Mouse (Mus musculus) gastrocnemius, adult 2 months (tissue): ENCODE results near the gene Rab33b. TPM values are rescaled to one million over a fixed set of nuclear protein-coding genes. Genes with fewer than 3 reads are reported as not detected.

ENCODE experiments used
- DNase-seq: peaks from one replicate; pipeline ENCODE4 v3.0.0; 2022
- H3K27ac ChIP-seq: fragments of 200-600 bp; 2 replicates; pipeline ENCODE4 v1.8.1; 2022; ENCODE audit warnings: mild to moderate bottlenecking
- H3K4me3 ChIP-seq: fragments of 200-600 bp; 2 replicates; pipeline ENCODE4 v1.8.1; 2022; ENCODE audit warnings: mild to moderate bottlenecking, moderate library complexity
- CTCF ChIP-seq: fragments of 200-600 bp; IDR thresholded peaks from 2 replicates; pipeline ENCODE4 v1.8.1; 2022; ENCODE audit warnings: antibody characterized with exemption, mild to moderate bottlenecking, moderate library complexity
- intact Hi-C: fragments of 180-260 bp; cut with DNase I; formaldehyde crosslinking; loops from one replicate; pipeline ENCODE4 v1.15.1; 2025
- total RNA-seq, 2 experiments: library from RNA; stranded (reverse); gene quantifications; 2 replicates each; pipeline ENCODE4 v1.2.3; 2021

The Rab33b gene
- total RNA-seq, 2 experiments from 2014 or later: 8.1 to 8.7 TPM

DNA sequence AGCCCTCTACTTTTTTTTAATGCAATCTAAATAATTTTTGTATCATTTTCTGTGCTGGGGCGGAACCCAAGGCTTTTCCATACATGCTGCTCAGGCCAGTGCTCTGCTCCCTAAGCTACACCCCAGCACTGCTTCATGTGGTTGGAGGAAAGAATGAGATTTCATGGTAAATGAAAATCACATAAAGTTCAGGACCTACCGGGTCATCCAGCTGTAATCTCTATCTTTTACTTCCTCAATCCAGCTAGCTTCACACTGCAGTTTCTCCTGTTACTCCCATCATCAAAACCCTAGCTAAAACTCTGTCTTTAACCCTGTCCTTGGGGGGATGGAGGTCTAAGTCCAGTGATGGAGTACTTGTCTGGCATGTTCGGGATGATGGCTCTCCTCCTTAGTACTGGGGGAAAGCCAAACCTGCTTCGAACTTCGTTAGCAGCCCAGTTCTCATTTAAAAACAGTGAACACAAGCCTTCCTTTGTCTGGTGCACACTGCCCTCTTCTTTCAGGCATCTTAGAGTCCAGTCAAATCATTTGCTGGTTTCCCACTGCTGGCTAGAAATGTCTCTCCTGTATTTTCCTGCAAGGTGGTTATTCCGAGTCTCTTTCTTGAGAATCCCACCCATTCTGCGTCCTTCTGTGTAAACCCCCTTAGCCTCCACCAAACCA is 6.5 kb downstream of the Rab33b start:
- Histone ChIP-seq H3K27ac (no peak overlapping the region), H3K4me3 (no peak overlapping the region)
- intact Hi-C loops: no loop called here
- no peak for DNase-seq
- TF ChIP-seq CTCF: no peak

DNA sequence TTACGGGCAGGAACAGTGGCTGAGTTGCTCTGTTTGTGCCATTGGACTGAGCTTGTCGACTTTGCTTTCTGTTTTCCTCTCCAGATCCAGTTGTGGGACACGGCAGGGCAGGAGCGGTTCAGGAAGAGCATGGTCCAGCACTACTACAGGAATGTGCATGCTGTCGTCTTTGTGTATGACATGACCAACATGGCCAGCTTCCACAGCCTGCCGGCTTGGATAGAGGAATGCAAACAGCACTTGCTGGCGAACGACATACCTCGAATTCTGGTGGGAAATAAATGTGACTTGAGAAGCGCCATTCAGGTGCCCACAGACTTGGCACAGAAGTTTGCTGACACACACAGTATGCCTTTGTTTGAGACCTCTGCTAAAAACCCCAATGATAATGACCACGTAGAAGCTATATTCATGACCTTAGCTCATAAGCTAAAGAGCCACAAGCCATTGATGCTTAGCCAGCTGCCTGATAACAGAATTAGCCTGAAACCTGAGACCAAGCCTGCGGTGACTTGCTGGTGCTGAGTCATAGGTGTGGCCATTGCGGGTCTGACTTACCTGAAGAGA is 9.6 kb downstream of the Rab33b start:
- H3K4me3 ChIP-seq: no peak overlapping the region; the same call in 1 of the 2 replicates
- no peak for TF ChIP-seq CTCF
- H3K27ac ChIP-seq: 0 out of 2 replicates have a peak overlapping the region, but pooled peaks have one; percentile 29
- intact Hi-C loops: no loop called here
- DNase-seq: no peak

DNA sequence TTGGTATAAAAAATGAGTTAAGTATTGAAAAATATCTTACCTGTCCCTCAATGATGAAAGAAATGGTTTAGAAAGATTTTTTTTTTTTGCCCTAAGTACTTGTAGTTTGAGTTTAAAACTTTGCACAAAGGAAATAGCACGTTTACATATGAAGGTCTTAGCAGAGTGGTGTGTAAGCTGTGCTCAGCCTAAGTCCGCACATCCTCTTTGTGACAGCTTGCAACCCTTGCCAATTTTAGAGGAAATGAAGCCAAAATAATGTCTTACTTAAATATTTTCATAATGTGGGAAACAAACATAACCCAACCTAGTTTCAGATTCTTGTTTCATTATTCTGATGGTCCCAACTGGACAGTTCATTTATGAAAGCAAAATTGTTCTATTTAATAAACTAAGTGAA is 10.7 kb downstream of the Rab33b start:
- Histone ChIP-seq H3K4me3 (no peak overlapping the region), H3K27ac (no peak overlapping the region)
- intact Hi-C loops: no loop called here
- no peak for TF ChIP-seq CTCF
- DNase-seq: no peak

DNA sequence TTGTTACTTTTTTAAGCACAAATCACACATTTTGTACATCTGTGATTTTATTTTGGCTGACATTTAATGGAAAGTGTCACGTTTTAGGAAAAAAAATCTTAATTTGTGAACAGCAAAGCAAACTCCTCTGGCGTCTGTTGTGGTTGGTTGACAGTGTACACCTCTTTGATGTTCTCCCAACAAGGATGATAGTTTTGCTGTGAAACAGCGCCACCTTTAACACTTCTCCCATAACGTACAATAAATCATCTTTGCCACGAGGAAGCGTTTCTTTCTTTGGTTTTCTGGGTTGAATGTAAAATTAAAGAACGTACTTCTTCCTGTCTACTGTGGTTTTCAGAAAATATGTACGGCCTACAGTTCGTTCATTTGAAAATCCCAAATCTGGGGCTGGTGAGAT is 11.9 kb downstream of the Rab33b start:
- Histone ChIP-seq H3K4me3 (no peak overlapping the region), H3K27ac (no peak overlapping the region)
- no peak for TF ChIP-seq CTCF
- intact Hi-C loops: no loop called here
- no peak for DNase-seq

DNA sequence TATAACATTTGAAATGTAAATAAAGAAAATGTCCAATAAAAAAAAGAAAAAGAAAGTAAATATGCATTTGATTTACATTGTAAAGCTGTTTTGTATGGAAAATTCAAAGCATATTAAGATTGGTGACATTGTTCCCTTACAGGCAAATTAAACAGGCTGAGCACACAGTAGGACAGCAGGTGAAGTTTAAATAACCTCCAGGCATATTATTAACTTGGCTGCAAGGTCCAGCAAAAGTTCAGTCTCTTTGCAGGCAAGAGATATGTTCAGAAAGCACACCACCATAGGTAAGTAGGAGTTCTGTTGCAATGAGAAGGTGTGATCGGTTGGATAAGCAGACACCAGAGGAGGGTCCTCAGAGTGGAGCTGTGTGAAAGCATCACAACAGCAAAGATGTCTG is 14.3 kb downstream of the Rab33b start:
- intact Hi-C loops: no loop called here
- no peak for DNase-seq
- TF ChIP-seq CTCF: no peak
- no peak overlapping the region for H3K4me3 ChIP-seq
- no peak overlapping the region for H3K27ac ChIP-seq

DNA sequence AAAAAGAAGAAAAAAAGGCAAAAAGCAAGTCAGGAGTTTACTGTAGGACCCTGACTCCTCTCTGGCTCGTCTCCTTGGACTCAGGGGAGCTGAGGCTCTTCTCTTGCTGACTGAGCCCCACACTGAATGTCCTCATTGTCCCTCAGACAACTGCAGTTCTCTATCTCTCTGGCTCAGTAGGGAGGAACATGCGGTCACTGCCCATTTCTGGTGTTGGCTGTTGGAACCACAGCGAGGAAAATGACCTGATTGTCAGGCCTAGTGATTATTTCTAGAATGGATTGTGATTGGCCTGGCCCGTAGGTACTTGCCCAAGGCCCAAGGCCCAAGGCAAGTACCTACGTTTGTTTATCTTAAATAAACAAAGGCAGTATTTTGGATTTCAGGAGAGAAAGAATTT is 14.9 kb downstream of the Rab33b start:
- intact Hi-C loops: no loop called here
- no peak for TF ChIP-seq CTCF
- DNase-seq: no peak
- Histone ChIP-seq H3K27ac (no peak overlapping the region), H3K4me3 (no peak overlapping the region)

DNA sequence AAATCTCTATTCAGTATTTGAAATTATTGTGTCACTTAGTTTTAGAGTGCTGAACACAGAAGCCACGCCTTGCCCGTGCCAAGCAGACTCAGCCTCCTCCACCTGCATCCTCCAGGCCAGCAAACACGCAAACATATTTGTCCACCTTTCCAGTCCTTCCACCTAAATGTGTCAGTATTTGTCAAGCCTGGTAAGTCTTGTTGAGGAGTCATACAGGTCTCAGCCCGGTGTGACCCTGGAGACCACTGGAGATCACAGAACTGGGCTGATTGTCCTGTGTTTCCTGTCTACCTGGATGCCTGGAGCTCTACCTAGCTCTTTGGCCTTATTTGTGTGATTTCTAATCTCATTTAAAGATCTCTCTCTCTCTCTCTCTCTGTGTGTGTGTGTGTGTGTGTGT is 16.2 kb downstream of the Rab33b start:
- H3K4me3 ChIP-seq: no peak overlapping the region
- no peak overlapping the region for H3K27ac ChIP-seq
- intact Hi-C loops: no loop called here
- TF ChIP-seq CTCF: no peak
- DNase-seq: no peak

DNA sequence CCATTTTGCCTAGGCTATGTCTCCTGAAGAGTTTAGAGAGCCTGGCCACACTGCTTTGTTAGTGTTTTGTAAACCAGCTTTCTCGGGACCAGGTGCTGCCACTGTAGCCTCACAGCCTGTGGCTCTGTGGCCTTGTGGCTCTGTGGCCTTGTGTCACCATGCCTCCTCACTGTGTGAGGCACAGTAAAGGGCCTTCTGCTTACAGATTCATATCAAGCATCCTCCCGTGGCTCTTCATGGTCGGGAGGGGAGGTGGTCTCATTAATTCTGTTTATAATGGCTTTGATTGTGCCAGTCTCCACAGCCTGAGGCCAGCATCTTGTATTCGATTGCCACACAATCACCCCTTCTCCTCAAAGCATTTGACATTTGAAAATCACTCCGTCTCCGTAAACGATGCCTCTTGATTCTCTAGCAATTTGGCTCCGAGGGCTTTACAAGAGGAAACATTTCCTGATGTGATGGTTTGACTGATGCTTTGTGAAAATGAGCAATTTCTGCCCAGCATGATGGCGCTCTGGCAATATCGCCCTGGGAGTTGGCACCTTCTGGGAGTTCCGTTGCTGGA is 20.7 kb downstream of the Rab33b start:
- H3K27ac ChIP-seq: no peak overlapping the region
- no peak for DNase-seq
- TF ChIP-seq CTCF: no peak
- intact Hi-C loops: no loop called here
- H3K4me3 ChIP-seq: no peak overlapping the region

DNA sequence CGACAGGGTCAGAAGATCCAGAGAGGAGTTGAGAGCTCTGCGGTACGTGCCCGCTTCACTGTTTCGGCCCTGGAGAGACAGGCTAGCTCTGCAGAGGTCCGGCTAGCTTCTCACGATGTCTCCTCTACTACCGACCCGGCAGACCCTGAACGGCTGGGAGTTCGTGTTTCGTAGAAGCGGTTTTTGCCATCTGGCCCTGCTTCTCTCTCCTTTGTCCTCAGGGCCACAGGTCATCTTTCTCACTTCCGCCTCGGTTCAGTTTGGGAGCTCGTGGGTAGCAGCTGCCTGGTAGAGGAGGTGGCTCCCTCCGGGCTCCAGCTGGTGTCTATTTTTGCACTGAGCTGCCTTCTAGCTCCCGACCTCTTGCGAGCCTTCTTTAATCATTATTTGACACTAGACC is 21.7 kb downstream of the Rab33b start:
- intact Hi-C loops: loop anchor here (5.0 kb wide), 1 partner anchor 737 kb away; no protein-coding TSS in a partner anchor
- no peak for TF ChIP-seq CTCF
- Histone ChIP-seq H3K4me3 (peak overlapping the region; percentile 52), H3K27ac (peak overlapping the region; percentile 81)
- DNase-seq: peak; percentile 72

DNA sequence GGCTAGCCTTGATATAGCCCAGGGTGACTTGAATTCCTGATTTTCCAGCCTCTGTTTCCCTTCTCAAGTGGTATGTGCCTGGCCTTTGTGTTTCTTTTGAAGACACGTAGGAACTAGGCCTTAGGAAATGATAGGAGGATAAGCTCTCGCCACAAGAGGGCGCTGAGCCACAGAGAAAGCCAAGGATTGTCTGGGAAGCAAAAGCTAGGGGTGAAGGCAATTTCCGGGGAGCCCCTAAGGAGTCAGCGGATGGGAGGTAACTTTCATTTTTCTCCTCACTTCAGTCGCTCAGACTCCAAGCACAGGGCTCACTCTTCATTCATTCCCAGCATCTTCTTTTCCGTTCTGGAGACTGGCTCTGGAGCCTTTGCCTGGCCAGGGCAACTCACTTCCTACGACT is 27.2 kb downstream of the Rab33b start:
- peak overlapping the region; percentile 69 for H3K4me3 ChIP-seq
- intact Hi-C loops: loop anchor here (1.0 to 5.0 kb wide), 4 partner anchors 28 to 141 kb away; partner anchors contain the start of gene Setd7
- TF ChIP-seq CTCF: peak; percentile 86
- DNase-seq: peak; percentile 84
- H3K27ac ChIP-seq: peak overlapping the region; percentile 38; the same call in 1 of the 2 replicates

DNA sequence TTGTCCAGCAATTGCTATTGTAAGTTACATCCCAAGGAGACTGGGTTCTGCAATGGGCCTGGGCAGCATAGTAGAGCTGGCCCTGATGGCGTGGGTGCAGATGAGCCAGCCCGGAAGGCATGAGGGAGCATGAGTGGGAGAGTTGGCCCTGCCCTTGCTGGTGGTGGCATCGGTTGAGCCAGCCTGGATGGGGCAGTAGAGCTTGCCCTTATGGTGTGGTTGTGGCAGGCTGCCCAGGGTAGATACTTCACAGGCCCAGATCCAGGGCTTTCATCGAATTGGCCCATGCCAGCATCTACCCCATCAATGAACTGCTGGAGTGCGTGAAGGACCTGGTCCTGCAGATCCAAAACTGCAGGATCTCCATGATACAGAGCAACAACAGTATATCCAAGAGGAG is 28.3 kb downstream of the Rab33b start:
- intact Hi-C loops: loop anchor here (1.0 to 5.0 kb wide), 4 partner anchors 27 to 140 kb away; partner anchors contain the start of gene Setd7
- TF ChIP-seq CTCF: no peak
- no peak overlapping the region for H3K27ac ChIP-seq
- peak; percentile 40 for DNase-seq
- no peak overlapping the region for H3K4me3 ChIP-seq

DNA sequence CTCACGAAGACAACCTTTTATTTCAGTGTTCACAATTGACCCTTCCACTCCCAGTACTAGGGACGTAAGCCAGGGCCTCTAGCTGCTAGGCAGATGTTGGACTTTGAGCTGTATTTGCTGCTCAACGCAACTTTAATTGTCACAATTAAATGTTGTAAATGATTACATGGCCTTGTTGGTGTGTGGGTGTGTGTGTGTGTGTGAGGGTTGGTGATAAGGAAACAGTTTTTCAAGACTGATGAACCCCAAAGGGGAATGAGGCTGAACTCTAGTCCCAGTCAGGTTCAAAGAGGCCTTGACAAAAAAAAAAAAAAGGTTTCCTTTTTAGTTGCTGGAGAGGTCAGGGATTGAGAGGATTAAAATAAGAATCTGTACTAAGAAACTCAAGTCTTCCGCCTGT is 33.7 kb downstream of the Rab33b start:
- Histone ChIP-seq H3K4me3 (no peak overlapping the region), H3K27ac (no peak overlapping the region)
- no peak for TF ChIP-seq CTCF
- intact Hi-C loops: no loop called here
- no peak for DNase-seq

DNA sequence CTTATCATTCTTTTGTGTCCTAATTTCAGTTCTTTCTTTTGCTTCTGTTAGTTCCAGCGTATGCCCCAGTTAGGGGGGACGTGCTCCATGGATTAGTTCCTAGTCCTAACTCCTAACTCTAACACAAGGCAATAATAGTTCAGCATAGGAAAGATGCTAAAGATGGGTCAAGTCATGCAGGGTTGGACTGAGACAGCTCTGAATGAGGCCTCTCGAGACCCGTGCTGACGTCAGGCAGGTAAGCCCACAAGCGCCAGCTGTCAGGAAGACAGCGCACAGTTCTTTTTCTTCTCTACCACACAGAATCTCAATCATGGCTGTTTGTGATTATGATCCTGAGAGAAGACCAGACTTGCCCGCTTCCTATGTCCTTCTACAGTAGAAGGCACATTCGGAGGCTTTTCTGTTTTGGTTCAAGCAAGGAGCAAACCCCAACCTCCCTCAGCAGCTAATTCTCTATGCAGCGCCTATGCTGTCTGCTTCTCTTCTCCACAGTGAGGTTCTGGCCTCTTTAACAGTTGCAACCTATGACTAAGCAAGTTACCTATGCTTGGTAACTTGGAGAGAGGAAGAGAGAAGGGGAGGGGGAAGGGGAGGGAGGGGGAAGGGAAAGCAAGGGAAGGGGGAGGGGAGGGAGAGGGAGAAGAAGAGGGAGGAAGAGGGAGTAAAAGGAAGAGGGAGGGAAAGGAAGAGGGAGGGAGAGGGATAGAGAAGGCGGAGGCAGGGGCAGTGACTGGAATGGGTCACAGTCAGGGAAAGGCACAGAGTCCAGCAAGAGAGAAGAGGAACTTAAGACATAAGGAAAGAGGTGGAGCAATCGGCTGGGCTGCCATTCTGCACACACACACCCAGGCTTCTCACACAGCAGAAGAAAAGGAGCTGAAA is 34.4 kb downstream of the Rab33b start:
- Histone ChIP-seq H3K27ac (no peak overlapping the region), H3K4me3 (no peak overlapping the region)
- DNase-seq: no peak
- intact Hi-C loops: no loop called here
- no peak for TF ChIP-seq CTCF
